In genomic region chr4:141435974-141436373, GRCm38 (mm10) we compare ENCODE assay signal across 29 mouse cellular contexts. TPM values are rescaled to one million over a fixed set of nuclear protein-coding genes. Genes with fewer than 3 reads are reported as not detected.
"Had no signal": no experiment of that assay in that cellular context is flagged by ENCODE, and none has a peak within 500 bp of the region (broad histone marks: within the 10 kb centered on the region; RNA-seq: fewer than 3 reads in every experiment).

Gene Srarp (minus strand): TSS chr4:141436105.

- H3K36me3 ChIP-seq: kidney, embryonic 15.5 days; limb, embryonic 10.5 days; limb, embryonic 13.5 days; liver, embryonic 12.5 days; liver, embryonic 15.5 days; lung, embryonic 15.5 days; midbrain, embryonic 10.5 days; midbrain, embryonic 13.5 days; neural tube, embryonic 13.5 days; stomach, embryonic 15.5 days had no signal

- H3K9me3 ChIP-seq: kidney, embryonic 15.5 days; limb, embryonic 10.5 days; limb, embryonic 13.5 days; liver, embryonic 12.5 days; liver, embryonic 15.5 days; lung, embryonic 15.5 days; megakaryocyte, embryonic 14.5 days; midbrain, embryonic 10.5 days; midbrain, embryonic 13.5 days; neural tube, embryonic 13.5 days; stomach, embryonic 15.5 days had no signal

- H3K27ac ChIP-seq: kidney, embryonic 15.5 days; limb, embryonic 10.5 days; limb, embryonic 13.5 days; liver, embryonic 12.5 days; liver, embryonic 15.5 days; lung, embryonic 15.5 days; midbrain, embryonic 10.5 days; midbrain, embryonic 13.5 days; neural tube, embryonic 13.5 days; stomach, embryonic 15.5 days had no signal

- ATAC-seq: liver, embryonic 12.5 days; midbrain, embryonic 13.5 days; midbrain, embryonic 16.5 days had no signal

- DNase-seq: kidney, adult 8-10 months; kidney, postnatal 10 days; kidney, postnatal 36 days; layer of hippocampus, adult 9-11 months; layer of hippocampus, postnatal 36 days; liver; lung, adult 18-20 months; lung, postnatal 10 days; lung, postnatal 36 days; retina, postnatal 1 day; right cerebral cortex, postnatal 25 days; spleen, adult 18-20 months; thymus, postnatal 25 days had no signal

- H3K27me3 ChIP-seq: kidney, embryonic 15.5 days; limb, embryonic 13.5 days; liver, embryonic 15.5 days; lung, embryonic 15.5 days; midbrain, embryonic 13.5 days; neural tube, embryonic 13.5 days; stomach, embryonic 15.5 days had no signal

- H3K4me2 ChIP-seq: kidney, embryonic 15.5 days; limb, embryonic 13.5 days; liver, embryonic 12.5 days; liver, embryonic 15.5 days; lung, embryonic 15.5 days; midbrain, embryonic 13.5 days; neural tube, embryonic 13.5 days; stomach, embryonic 15.5 days had no signal

- H3K4me3 ChIP-seq: kidney, embryonic 15.5 days; limb, embryonic 10.5 days; limb, embryonic 13.5 days; liver, embryonic 12.5 days; liver, embryonic 15.5 days; lung, embryonic 15.5 days; megakaryocyte, embryonic 14.5 days; midbrain, embryonic 10.5 days; midbrain, embryonic 13.5 days; myocyte; neural tube, embryonic 13.5 days; stomach, embryonic 15.5 days had no signal

- H3K4me1 ChIP-seq: limb, embryonic 13.5 days; liver, embryonic 12.5 days; liver, embryonic 15.5 days; lung, embryonic 15.5 days; midbrain, embryonic 13.5 days; neural tube, embryonic 13.5 days; stomach, embryonic 15.5 days had no signal

- H3K9ac ChIP-seq: kidney, embryonic 15.5 days; limb, embryonic 13.5 days; liver, embryonic 12.5 days; liver, embryonic 15.5 days; lung, embryonic 15.5 days; midbrain, embryonic 13.5 days; neural tube, embryonic 13.5 days; stomach, embryonic 15.5 days had no signal

RNA-seq across cellular contexts. Expression of gene Srarp, which starts in this region (rescaled TPM):
- total RNA-seq: monocyte, adult 5-6 weeks; neutrophil, adult 5-6 weeks had no signal
- polyA plus RNA-seq: kidney, embryonic 15.5 days; limb, embryonic 10.5 days; limb, embryonic 13.5 days; liver, embryonic 12.5 days; liver, embryonic 15.5 days; lung, embryonic 15.5 days; midbrain, embryonic 10.5 days; midbrain, embryonic 13.5 days; myocyte; neural tube, embryonic 13.5 days; stomach, embryonic 15.5 days; thymus, postnatal 0 days had no signal
